Mouse (Mus musculus): ENCODE measurements around the gene Csnk1e.

DNA sequence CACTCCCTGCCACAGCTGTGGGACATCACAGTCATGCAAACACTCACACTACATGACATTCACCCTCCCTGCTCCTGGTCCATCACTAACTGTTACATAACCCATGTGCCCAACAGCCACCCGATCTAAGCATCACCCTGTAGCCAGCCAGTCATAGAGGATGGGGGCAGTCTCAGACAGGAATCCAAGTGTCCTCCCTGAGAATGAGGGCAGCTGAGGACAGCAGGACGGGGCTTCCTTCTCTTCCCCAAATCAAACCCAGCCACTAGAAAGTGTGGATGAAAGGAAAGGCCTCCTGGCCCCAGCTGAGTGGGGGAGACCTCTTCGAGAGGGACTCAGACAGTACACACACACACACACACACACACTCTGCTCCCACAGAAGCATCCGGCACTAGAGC is 60.5 kb downstream of the Csnk1e start:
- no peak for TF ChIP-seq CTCF (conservative IDR thresholded peaks at IDR 0.05; ENCODE audit: insufficient read depth, insufficient read length, low read depth, low read length)
- no peak for TF ChIP-seq POLR2A (IDR thresholded peaks at IDR 0.05; ENCODE audit: low read depth, low read length)
